Mouse (Mus musculus) activated CD4-positive, CD25-positive, alpha-beta regulatory T cell (primary cell): ENCODE results near the gene Mvb12b. TPM values are rescaled to one million over a fixed set of nuclear protein-coding genes. Genes with fewer than 3 reads are reported as not detected.

Experiments used
- polyA plus RNA-seq, 2 experiments: library from polyadenylated mRNA; unstranded; fragments of 100-300 nt; shearing (Covaris generic); gene quantifications; one replicate each; pipeline ENCODE4 v1.2.1; 2017

Gene Mvb12b
- 10 to 100 TPM; 12.8 to 15.9 TPM for polyA plus RNA-seq

DNA sequence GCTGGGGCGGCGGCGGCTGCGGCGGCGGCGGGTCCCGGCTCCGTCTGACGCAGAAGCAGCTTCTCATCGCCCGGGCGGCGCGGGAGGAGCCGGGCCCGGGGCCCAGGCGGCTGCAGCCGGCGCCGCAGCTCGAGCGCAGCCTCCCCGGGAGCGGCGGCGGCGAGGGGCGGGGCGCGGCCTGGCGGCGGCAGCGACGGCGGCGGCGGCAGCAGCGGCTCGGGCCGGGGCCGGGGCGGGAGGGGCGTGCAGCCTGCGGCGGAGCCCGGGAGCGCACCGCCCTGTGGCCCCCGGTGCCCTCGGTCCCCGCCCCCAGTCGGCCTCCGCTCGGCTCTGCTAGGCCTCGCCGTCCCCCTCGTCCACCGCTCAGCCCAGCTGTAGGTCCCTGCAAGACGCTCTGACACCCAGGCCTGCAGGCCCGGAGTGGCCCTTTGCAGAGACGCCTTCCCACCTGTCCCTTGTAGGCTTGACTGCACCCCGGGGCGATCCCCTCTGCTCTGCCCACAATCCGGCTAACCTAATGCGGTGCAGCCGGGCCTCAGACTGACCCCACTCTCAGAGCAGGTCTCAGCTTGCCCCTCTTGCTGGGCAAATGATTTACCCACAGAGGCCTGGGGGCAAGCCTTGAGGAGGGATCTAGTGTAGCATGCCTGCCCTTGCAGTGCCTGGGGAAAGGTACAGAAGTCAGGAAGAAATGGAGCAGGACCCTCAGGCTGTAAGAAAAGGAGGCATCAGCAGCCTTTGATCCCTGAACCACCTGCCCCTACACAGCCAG is at the start of gene Mvb12b:
TSS of gene Mvb12b (minus strand) at position 619 of the 772 bp plus-strand sequence.

Other genes with a start within 250 kb of the Mvb12b start
- not detected for gene Lmx1b, start 247.4 kb downstream of the Mvb12b start, polyA plus RNA-seq